Mouse (Mus musculus) hindbrain, embryonic 11.5 days (tissue): ENCODE data around the gene Hoxb3. TPM values are rescaled to one million over a fixed set of nuclear protein-coding genes. Genes with fewer than 3 reads are reported as not detected.
A peak's percentile ranks its signal among the peaks of the same experiment; 100 is the strongest.

ENCODE experiments used
- ATAC-seq: fragments of 200-750 bp; cut with Nextera tagmentation; 2 replicates; pipeline ENCODE4 v1.8.0; 2017; ENCODE audit warnings: mild to moderate bottlenecking, moderate TSS enrichment, moderate library complexity; ENCODE audit not compliant: low FRiP score
- DNase-seq: peaks from one replicate; pipeline ENCODE4 v3.0.0-alpha.2; 2015; ENCODE audit warnings: low spot score
- H3K27ac ChIP-seq: fragments of 300-500 bp; sonication (generic); 2 replicates; pipeline ENCODE4 v1.5.1; 2014; ENCODE audit warnings: mild to moderate bottlenecking, low read depth, low read length
- H3K27me3 ChIP-seq: fragments of 300-500 bp; sonication (generic); 2 replicates; pipeline ENCODE4 v1.6.1; 2014; ENCODE audit warnings: mild to moderate bottlenecking, low read length, moderate library complexity, mixed read lengths; ENCODE audit not compliant: control insufficient read depth, insufficient read depth
- H3K36me3 ChIP-seq: fragments of 300-500 bp; sonication (generic); 2 replicates; pipeline ENCODE4 v1.6.1; 2014; ENCODE audit warnings: mild to moderate bottlenecking, low read length, moderate library complexity, mixed read lengths; ENCODE audit not compliant: control insufficient read depth, insufficient read depth
- H3K4me1 ChIP-seq: fragments of 300-500 bp; sonication (generic); replicated peaks from 2 replicates; pipeline ENCODE4 v1.6.1; 2014; ENCODE audit warnings: low read length, mixed read lengths; ENCODE audit not compliant: control insufficient read depth, insufficient read depth
- H3K4me2 ChIP-seq: fragments of 300-500 bp; sonication (generic); replicated peaks from 2 replicates; pipeline ENCODE4 v1.6.1; 2014; ENCODE audit warnings: mild to moderate bottlenecking, low read depth, low read length
- H3K4me3 ChIP-seq: fragments of 300-500 bp; sonication (generic); 2 replicates; pipeline ENCODE4 v1.5.1; 2014; ENCODE audit warnings: low read depth, low read length
- H3K9ac ChIP-seq: fragments of 300-500 bp; sonication (generic); 2 replicates; pipeline ENCODE4 v1.6.1; 2014; ENCODE audit warnings: low read depth, low read length
- H3K9me3 ChIP-seq: fragments of 300-500 bp; sonication (generic); 2 replicates; pipeline ENCODE4 v1.6.1; 2016; ENCODE audit warnings: low read length; ENCODE audit not compliant: control insufficient read depth
- WGBS: fragments of 180-500 bp; shearing (Covaris S2); extraction: QIAGEN DNeasy Blood & Tissue Kit; methylation state at CpG from one replicate; pipeline ENCODE4 v1.1.7; 2014; 5-methylcytosine and 5-hydroxymethylcytosine counted together
- polyA plus RNA-seq: library from polyadenylated mRNA; unstranded; fragments of >200 nt; fragmentation: Nextera tagmentation; extraction: Ambion mirVana; gene quantifications from 2 replicates; pipeline ENCODE4 v1.2.1, GENCODE M21; 2014

Hoxb3 gene
- polyA plus RNA-seq: 10.5 and 13.1 TPM in 2 replicates

DNA sequence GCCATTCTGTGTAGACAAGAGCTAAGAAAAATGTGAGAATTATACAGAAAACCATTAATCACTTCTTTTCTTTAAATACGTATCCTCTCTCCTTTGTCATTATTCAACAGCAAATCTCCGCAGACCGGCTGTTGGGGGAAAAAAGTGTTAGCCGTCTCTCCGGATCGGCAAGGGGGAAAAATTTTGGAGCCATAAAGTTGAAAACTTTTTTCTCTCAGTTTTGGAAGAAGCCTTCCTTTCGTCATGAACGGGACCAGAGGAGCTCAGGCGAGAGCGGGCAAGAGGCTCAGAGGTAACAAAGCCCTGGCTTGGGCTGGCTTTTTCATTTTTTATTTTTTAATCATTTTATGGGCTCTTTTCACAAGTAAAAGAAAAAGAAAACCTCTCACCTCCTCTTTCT lies at the start of gene Hoxb3:
TSS of gene Hoxb3 (plus strand) at position 173 of the 400 bp plus-strand sequence.
- no peak for ATAC-seq
- Histone ChIP-seq H3K36me3 (no peaks in the 10 kb centered on the region), H3K4me3 (peak within 1 kb of the TSS; percentile 56), H3K27me3 (peaks cover 83% of the 10 kb centered on the region), H3K4me2 (peak within 1 kb of the TSS; percentile 35), H3K27ac (peak within 1 kb of the TSS; percentile 98), H3K4me1 (no peaks in the 10 kb centered on the region), H3K9ac (peak within 1 kb of the TSS; percentile 95), H3K9me3 (no peaks in the 10 kb centered on the region)
- WGBS: 3% methylated on average over 10 of the region's 10 CpGs
- no peak for DNase-seq

DNA sequence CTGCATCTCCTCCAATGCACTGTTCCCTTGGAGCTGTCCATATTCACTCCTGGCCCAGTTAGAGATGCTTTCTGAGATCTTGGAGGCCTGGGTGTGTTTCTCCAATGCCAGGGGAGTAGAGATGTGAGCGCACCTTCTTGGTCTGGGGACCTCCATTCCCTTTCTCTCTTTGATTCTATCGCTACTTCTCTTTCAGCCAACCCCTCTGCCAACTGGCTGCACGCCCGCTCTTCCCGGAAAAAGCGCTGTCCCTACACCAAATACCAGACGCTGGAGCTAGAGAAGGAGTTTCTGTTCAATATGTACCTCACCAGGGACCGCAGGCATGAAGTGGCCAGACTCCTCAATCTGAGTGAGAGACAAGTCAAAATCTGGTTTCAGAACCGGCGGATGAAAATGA lies 48.7 kb upstream of the Hoxb3 start:
- Histone ChIP-seq H3K4me2 (no peak overlapping the region), H3K4me1 (peaks cover 6% of the 10 kb centered on the region)

DNA sequence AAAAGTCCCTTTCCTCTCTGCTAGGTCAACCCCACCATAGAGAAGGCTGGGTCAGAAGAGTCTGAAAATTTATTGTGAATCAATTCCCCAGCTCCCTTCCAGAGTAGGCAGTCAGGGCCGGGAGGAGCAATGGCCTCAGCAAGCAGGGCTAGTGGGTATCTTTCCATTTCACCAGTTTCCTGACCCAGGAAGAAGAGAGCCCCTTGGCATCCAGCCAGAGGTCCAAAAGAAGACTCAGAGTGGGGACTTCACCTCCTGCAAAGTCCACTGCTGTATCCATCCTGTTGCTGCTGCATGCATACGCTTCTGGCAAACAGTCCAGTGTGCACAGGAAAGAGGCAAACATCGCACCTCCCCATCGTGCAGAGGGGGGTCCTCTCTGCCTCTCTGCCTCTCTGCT lies 47.2 kb upstream of the Hoxb3 start:
- ATAC-seq (no peak), DNase-seq (no peak)
- Histone ChIP-seq H3K4me3 (no peak overlapping the region), H3K27me3 (peaks cover 99% of the 10 kb centered on the region), H3K4me2 (no peak overlapping the region), H3K9me3 (no peaks in the 10 kb centered on the region), H3K4me1 (peaks cover 5% of the 10 kb centered on the region), H3K9ac (no peak overlapping the region), H3K36me3 (no peaks in the 10 kb centered on the region), H3K27ac (no peak overlapping the region)
- 4% methylated on average over 4 of the region's 4 CpGs for WGBS

More for the DNA sequence above, 48.7 kb upstream of the Hoxb3 start:
- WGBS: 5% methylated on average over 10 of the region's 10 CpGs
- H3K9me3 ChIP-seq: no peaks in the 10 kb centered on the region
- no peak overlapping the region for H3K9ac ChIP-seq
- no peak for ATAC-seq
- H3K4me3 ChIP-seq: no peak overlapping the region
- H3K36me3 ChIP-seq: no peaks in the 10 kb centered on the region
- H3K27me3 ChIP-seq: peaks cover 100% of the 10 kb centered on the region
- DNase-seq: no peak
- H3K27ac ChIP-seq: no peak overlapping the region

DNA sequence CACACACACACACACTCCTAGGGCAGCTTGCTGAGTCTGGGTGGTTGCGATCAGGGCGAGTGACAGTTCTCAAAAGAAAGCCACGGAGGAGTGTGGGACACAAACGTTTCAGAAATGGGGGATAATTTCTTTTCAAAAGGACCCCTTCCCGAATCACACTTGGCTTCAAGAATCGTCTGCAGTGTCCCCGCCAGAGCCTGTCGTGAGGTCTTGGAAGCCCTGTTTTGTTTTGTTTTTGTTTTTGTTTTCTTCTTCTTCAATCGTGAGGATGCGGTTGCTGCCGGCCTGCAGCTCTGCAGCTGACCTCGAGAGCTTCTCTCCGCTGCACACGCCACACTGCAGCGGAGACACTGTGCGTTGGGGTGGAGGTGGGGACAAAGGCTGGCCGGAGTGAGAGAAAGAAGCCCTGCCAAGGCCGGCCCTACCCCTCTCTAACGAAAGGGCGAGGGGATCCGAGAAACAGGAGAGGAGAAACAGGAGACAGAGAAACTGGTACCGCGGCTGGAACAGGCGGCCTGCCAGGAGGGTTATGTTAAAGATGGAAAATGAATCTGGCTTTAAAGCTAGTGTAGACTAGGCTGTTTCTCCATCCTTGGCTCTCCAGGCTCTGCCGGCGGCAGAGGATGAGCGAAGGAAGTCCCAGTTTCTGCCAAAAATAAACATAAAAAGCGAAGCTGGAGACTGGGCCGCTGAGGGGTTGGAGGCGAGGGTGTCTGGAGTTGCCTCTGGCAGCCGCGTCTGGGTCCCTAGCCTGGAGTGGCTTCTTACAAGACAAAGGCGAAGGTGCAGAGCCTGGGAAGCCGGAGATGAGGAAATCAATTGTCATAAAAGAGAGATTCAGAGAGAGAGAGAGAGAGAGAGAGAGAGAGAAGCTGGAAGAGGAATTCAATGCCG lies 45.7 kb upstream of the Hoxb3 start:
- Histone ChIP-seq H3K4me2 (no peak overlapping the region), H3K9me3 (no peaks in the 10 kb centered on the region), H3K9ac (0 out of 2 replicates have a peak overlapping the region, but pooled peaks have one; percentile 20), H3K4me1 (no peaks in the 10 kb centered on the region), H3K4me3 (no peak overlapping the region), H3K27me3 (peaks cover 94% of the 10 kb centered on the region), H3K27ac (no peak overlapping the region), H3K36me3 (no peaks in the 10 kb centered on the region)
- ATAC-seq (no peak), DNase-seq (no peak)
- 2% methylated on average over 35 of the region's 35 CpGs for WGBS

DNA sequence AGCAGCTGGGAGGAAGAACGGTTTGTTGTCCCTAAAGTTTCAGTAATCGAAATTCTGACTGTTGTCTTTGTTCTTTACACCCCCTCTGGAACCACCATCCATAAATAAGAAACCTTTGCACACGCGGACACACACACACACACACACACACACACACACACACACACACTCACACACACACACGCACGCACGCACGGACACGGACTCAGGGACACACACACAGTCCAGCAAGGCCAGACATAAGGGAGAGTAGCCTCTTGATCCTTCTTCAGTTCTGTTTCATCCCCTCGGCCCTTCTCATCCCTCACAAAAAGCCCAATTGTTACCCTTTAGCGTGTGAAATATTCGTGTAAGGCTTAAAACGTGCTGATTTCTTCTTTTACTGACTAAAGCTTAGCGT lies 44.8 kb upstream of the Hoxb3 start:
- no peak for DNase-seq
- Histone ChIP-seq H3K4me3 (no peak overlapping the region), H3K27ac (no peak overlapping the region), H3K4me2 (no peak overlapping the region), H3K4me1 (no peaks in the 10 kb centered on the region), H3K36me3 (no peaks in the 10 kb centered on the region), H3K27me3 (peaks cover 90% of the 10 kb centered on the region), H3K9ac (no peak overlapping the region), H3K9me3 (no peaks in the 10 kb centered on the region)
- WGBS: 14% methylated on average over 14 of the region's 14 CpGs
- ATAC-seq: no peak

DNA sequence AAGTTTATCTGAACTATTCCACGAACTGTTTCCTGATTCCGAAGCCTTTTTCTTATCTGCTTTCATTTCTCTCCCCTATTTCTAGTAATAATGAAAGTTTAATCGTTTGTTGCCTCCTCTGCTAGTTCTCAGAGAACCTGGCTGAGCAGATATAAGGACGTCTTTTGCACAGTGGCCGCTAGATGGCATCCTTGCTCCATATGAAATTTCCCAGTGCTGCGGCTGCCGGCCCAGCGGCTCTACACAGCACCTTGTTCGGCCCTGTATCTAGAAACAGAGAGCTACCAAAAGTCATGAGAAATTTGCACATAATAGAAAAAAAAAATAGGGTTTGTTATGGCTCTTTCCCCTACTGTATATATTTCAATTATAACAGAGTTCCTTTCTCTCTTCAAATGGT lies 44.4 kb upstream of the Hoxb3 start:
- Histone ChIP-seq H3K4me1 (no peaks in the 10 kb centered on the region), H3K36me3 (no peaks in the 10 kb centered on the region), H3K27me3 (peaks cover 90% of the 10 kb centered on the region), H3K4me2 (no peak overlapping the region), H3K4me3 (no peak overlapping the region), H3K27ac (no peak overlapping the region), H3K9me3 (no peaks in the 10 kb centered on the region), H3K9ac (no peak overlapping the region)
- DNase-seq: peak; percentile 91
- WGBS: under 1% methylated on average over 9 of the region's 9 CpGs
- no peak for ATAC-seq

DNA sequence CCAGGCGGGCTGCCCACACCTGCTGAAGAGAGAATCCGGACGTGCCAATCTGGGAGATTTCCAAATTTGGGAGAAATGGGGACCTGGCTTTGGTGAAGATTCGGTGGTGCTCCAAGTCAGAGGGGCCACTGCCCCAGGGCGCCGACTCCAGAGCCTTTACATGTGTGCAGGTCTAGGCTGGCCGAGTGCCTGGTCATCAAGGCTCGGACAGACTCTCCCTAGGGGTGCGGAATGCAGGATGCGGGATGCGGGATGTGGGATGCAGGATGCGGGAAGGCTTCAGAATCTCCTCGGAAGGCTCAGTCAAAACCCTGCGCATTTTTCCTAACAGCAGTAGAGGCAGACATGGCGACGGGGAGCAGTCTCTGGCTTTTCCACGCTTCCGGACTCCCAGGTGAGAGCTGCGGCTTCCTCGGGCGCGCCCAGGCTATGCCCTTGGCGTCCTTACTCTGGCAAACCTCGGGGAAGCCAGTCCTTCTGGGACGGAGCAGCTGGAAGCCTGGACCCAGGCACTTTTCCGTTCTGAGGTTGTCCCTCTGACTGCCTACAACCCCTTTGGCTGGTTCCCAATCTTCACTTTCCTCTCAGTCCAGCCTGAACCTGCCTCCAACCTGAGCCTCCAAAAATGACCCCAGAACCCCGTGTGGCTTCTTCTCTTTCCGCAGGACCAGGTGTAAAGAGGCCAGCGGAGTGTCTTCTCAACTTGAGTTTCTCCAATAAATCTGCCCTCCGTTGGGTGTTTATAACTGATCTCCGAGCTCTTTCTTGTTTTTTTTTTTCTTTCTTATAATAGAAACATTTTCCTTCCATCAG lies 43.5 kb upstream of the Hoxb3 start:
- Histone ChIP-seq H3K27ac (no peak overlapping the region), H3K4me3 (no peak overlapping the region), H3K27me3 (peaks cover 90% of the 10 kb centered on the region), H3K36me3 (no peaks in the 10 kb centered on the region), H3K9ac (0 out of 2 replicates have a peak overlapping the region, but pooled peaks have one; percentile 7), H3K9me3 (no peaks in the 10 kb centered on the region), H3K4me2 (no peak overlapping the region; the same call in 1 of the 2 replicates), H3K4me1 (no peaks in the 10 kb centered on the region)
- DNase-seq (no peak), ATAC-seq (no peak)
- WGBS: 2% methylated on average over 31 of the region's 31 CpGs

DNA sequence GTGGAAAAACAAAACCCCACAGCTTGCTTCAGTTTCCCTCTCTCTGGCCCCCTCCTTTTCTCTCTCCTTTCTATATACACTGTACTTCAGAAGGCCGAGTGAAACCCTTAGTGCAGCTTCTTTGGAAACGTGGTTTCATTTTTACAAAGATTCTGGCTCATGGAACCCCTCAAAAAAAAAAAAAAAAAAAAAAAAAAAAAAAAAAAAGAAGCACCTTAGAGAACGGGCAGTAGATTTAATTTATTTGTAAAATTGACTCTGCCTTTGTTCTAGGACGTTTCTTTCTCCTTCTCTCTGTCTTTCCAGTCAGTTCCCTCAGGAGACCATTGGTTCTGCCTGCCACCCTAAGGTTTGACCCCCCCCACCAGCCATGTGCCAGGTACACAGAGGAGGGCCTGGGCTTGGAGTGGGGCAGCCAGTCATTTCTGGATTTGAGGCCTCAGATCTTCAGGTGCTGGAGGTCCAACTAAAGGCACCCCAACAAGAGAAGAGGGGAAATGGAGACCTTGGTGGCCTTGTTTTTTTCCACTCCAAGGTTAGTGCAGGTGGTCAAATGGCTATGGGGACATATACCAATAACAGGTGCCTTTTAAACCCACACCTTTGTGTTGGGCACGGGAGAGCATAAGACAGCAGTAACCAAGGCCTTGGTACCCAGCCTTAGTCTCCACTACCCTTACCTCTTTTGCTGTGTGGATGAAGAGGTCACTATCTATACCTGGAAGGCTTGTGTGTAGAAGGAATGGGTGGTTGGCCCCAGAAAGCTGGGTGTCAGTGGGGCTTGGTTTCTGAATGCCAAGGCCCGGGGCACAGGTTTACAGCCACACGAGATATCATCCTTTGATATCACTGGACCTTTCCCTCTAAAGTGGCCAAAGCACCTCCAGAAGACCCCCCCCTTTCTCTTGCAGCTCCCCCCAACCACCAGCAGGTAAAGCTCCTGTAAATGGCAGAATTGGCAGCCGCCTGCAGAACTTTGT lies 42.4 kb upstream of the Hoxb3 start:
- H3K36me3 ChIP-seq: no peaks in the 10 kb centered on the region
- H3K27me3 ChIP-seq: peaks cover 89% of the 10 kb centered on the region
- no peak overlapping the region for H3K4me3 ChIP-seq
- 8% methylated on average over 8 of the region's 8 CpGs for WGBS
- no peak overlapping the region for H3K27ac ChIP-seq
- no peak for DNase-seq
- no peaks in the 10 kb centered on the region for H3K9me3 ChIP-seq
- no peaks in the 10 kb centered on the region; the same call in 1 of the 2 replicates for H3K4me1 ChIP-seq
- H3K4me2 ChIP-seq: no peak overlapping the region
- ATAC-seq: no peak
- no peak overlapping the region for H3K9ac ChIP-seq
